Mouse (Mus musculus) mouse embryonic stem cell (cell line): ENCODE measurements at regions not wholly inside any gene's neighbourhood (a gene's known extent, or its start where the extent isn't known, plus 50 kb on each side); places are given as distances from the start of the nearest gene placed in this dataset.

Experiments
- in situ Hi-C, 2 experiments: fragments of 300-500 bp; cut with MboI; formaldehyde crosslinking; loops; 1 replicate in 1 of 2; 3 replicates in 1 of 2; pipeline ENCODE4 v1.14.3; 2019 to 2020; ENCODE audit warnings: low sequenced_read_pairs in 2 of 2, low pct_unique_long_range_greater_than_20kb in 1 of 2, mixed read lengths in 1 of 2; ENCODE audit not compliant: unreplicated experiment in 1 of 2

GRCm38 (mm10) chr14:120223528-120224201, 51.8 kb upstream of the Mbnl2 start:
- in situ Hi-C loops = no loop called here

- in situ Hi-C loops = no loop called here
Measured at GRCm38 (mm10) chr14:120224202-120224846, 51.1 kb upstream of the Mbnl2 start.

- in situ Hi-C loops = no loop called here
Measured at GRCm38 (mm10) chr14:120225657-120226056, 49.8 kb upstream of the Mbnl2 start.
